Mouse (Mus musculus) regulatory T cell (primary cell): ENCODE results near the gene Scmh1.

Experiments used
- in situ Hi-C: fragments of 300-600 bp; cut with MboI, MseI; formaldehyde crosslinking; loops from one replicate; pipeline ENCODE4 v1.15.1; 2025; ENCODE audit warnings: high pct_unique_total_duplicates

Gene Scmh1

DNA sequence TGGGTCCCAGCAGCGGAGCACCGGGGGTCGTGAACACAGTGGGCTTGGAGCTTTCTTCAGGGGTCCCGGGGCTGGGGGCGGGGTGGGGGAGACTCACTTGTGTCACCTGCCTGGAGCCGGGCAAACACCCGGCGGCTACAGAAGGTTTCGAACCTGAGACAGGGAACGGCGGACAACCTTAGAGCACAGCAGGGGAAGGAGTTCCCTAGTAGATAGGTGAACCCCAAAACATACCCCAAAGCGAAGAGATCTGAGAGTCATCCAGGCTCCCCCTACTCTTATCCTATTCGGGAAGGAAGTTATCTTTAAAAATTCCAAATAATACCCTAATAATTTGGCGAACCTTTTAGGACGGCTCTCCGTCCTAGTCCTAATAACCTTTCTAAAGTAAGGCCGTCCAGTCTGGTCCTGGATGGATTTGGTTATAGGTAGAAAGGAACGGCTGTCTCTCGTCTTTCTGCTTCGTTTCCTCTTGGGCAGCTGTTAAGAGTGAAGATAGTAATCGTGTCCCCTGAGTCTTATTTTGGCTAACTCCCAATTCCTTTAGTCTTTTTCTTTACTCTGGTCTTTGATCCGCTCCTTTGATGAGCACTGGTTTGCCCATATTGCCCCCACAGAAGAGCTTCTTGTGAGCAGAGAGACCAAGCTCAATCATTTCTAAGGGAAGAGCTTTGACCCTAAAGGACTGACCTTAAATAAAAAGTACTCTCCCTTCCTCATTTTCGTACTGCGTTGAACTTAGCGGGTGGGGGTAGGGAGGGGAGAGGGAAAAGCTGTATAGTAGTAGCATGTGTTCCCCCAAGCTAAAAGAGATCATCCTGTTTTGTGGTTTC lies 941 bp downstream of the Scmh1 start:
- in situ Hi-C loops = no loop called here

GRCm38 (mm10) chr4:120406639-120407273 lies 1.7 kb downstream of the Scmh1 start:
- in situ Hi-C loops = no loop called here

DNA sequence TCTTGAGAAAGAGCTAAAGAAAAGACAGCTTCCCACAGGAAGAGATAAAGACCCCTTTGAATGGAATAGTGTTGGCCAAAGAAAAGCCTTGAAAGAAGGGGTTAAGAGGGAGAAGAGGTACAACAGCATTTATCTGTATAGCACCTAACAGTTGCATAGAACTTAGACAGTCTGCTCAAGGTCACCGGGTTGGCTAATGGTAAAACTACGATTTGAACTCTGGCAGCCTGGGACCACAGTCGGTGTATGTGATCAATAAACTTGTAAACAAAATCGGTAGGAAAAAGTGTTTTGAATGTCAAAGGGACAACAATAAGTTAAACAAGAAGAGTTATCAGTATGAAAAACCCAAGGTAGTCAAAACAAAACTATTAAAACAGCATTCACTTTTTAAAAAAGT lies 13.0 kb downstream of the Scmh1 start:
- in situ Hi-C loops = no loop called here

GRCm38 (mm10) chr4:120420193-120420592 lies 15.1 kb downstream of the Scmh1 start:
- in situ Hi-C loops = no loop called here

GRCm38 (mm10) chr4:120420685-120421084 lies 15.6 kb downstream of the Scmh1 start:
- in situ Hi-C loops = no loop called here

DNA sequence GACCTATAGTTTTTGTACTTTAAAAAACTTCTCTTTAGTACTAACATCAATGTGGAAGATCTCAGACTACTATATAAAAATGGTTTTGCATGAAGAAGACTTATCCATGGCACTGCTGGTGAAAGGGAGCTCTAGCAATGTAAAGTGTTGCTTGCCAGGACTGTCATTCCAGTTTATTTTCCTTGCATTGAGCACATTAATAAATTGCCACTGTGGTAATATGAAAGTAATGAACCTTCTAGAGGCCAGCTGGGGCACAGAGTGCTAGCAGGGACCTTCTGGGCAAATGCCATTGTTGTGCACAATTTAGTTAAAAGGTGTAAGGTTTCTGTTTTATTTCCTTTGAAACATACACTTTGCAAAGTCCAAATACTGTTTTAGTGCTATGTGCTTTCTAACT lies 25.5 kb downstream of the Scmh1 start:
- in situ Hi-C loops = no loop called here

DNA sequence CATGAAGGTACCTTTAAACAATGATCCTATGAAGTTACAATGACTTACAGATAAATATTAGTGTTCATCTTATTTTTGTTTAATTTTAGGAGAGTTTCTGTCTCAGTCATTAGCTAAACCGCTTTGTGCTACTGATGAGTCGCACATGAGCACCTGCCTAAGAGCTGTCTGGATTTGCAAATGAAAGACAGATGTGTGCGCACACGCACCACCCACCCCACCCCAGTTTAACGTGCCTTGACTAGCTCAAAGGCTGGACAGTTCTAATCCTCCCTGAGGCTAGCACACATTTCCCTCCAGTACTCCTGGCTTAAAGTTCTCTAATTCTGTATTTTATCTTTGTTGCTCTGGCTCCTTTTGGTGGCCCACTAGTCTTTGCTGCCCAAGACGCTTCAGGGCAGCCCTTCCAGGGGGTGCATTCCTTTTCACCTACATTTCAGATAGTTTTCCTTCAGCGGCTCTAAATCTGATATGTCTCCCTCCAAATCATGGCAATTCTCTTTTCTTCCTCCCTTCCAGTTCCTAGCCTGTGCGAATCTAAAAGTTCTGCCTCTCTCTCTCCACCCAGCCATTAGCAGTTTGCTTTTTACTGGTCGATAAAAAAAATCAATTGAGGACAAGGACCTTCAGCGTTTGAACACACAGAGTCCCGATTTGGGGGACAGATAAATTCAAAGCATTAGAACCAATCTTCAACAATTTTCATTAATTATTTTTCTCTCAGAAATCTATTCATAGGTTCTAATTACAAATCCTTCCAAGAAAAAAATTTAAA lies 27.7 kb downstream of the Scmh1 start:
- in situ Hi-C loops = no loop called here

- in situ Hi-C loops = no loop called here
Observed at GRCm38 (mm10) chr4:120461741-120462140, 56.7 kb downstream of the Scmh1 start.

DNA sequence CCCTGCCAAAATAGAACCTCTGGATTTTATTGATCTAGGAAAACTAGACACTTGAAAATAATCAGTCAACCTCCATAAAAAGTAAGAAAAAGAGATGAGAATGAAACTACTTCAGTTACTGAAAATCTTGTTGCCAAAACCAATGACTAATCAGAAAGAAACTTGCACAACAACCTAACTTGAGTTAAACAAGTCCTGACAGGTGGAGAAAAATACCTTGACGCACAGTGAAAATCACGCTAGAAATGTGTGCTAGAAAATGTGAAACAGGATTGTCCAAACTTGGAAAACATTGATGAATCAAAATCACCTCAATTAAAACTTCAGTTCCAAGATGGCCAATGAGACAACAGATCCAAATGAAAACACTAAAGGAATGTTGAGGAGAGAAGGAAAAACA lies 67.9 kb downstream of the Scmh1 start:
- in situ Hi-C loops = no loop called here

DNA sequence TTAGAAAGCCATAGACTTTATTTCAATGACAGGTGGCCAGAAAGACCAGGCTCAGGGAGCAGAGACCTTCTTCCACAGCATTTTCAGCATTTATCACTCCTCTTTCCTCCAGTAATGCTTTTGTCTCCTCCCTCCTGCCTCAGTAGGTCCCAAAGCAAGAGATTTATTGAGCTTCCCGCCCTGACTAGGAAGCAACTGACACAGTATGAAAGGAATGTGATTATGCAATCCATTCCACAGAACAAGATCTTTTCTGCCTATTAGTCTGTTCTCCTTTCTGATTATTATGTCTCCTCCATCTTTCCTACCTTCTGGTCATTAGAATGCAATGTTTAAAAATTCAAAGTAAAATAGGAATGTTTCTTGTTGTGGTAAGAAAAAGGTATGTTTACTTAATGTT lies 82.6 kb downstream of the Scmh1 start:
- in situ Hi-C loops = no loop called here

- in situ Hi-C loops = loop anchor here (10.0 kb wide), 1 partner anchor 492 kb away; no protein-coding TSS in a partner anchor
Observed at GRCm38 (mm10) chr4:120506955-120507354, 101.9 kb downstream of the Scmh1 start.

GRCm38 (mm10) chr4:120511203-120511602 lies 106.1 kb downstream of the Scmh1 start:
- in situ Hi-C loops = no loop called here

DNA sequence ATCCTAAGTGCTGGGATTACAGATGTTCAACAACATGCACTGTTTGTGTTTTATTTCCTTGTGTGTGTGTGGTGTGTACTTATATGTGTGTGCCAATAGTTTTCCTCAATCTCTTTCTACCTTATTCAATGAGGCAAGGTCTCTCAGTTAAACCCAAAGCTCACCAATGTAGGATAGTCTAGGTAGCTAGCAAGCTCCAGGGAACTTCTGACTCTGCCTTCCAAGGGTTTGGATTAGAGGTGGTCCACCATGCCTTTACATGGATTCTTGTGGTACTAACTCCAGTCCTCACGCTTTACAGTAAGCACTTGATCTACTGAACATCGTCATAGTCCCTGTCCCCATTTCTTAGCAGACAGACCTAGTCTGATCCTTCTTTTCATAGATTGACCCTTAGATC lies 109.3 kb downstream of the Scmh1 start:
- in situ Hi-C loops = no loop called here

DNA sequence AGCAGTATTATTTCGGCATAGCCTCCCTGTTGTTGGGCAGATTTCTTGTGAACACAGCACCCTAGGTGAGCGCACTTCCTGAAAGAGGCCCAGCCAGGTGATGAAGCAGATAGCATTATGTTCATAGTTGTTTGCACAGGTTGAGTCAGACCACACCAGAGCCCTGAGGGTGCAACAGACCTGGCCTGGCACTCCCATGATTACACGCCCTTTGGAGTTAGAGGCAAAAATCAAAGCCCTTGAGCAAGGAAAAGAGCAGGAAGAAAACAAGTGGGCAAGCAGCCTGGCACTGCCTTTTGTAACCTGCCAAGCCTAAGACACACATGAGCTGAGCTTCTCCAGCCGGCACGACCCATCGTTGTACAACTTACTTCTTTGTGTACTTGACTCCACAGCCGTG lies 111.4 kb downstream of the Scmh1 start:
- in situ Hi-C loops = no loop called here

DNA sequence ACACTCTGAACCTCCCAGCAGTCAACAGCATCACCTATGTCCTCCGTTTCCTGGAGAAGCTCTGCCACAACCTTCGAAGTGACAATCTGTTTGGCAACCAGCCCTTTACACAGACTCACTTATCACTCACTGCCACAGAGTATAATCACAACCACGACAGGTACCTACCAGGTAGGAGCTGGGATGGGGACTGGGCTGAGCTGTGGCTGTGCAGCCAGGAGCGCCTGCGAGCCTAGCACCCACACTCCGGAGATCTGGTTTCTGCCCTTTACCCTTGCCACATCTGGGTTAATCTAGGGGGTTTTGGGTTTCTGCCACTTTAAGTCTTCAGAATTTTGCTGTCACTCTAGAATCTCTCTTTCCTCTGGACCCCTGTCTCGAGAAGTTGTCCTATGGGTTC lies 111.8 kb downstream of the Scmh1 start:
- in situ Hi-C loops = no loop called here

- in situ Hi-C loops = no loop called here
Observed at GRCm38 (mm10) chr4:120517335-120517734, 112.3 kb downstream of the Scmh1 start.

DNA sequence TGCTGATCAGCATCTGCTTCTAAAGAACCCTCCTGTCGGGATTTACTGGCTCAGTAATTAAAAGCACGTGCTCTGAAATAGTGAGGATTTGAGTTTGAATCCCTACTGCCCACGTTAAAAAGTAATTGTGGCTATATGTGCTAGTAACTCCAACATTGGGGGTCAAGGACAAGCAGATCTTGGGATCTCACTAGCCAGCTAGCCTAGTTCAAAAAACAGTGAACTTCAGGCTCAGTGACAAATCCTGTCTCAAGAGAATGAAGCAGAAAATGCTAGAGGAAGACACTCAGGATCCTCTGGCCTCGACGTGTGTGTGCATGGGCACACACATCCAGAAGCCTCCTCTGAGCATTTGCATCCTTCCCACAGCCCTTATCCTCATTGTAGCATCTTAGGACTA lies 116.7 kb downstream of the Scmh1 start:
- in situ Hi-C loops = no loop called here

DNA sequence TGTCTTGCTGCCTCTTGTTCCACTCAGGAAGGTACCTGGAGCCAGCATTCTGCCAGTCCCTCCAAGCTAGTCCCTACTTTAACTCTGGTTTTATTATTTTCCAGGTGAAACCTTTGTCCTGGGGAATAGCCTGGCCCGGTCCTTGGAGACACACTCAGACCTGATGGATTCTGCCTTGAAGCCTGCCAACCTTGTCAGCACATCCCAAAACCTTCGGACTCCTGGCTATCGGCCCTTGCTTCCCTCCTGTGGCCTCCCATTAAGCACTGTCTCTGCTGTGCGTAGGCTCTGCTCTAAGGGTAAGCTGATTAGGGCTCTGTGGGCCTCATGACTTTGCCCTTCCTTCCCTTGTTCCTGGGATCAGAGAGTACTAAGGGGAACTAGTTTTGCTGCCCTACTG lies 117.3 kb downstream of the Scmh1 start:
- in situ Hi-C loops = no loop called here

DNA sequence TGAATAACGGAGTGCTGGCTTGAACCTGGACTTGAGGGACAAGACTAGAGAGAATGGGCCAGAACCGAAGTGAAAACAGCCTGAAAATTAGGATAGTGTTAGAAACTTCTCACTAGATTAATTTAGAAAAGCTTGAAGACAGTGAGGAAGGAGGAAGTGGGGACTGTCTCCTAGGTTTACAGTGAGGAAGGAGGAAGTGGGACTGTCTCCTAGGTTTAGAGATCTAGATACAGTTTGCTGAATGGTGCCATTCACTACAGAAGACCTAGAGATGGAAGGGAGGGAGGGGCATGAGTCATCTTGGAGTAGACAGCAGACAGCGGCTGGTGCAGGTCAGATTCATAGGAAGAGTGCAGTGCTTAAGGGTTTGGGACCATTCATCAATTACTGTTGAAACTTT lies 118.0 kb downstream of the Scmh1 start:
- in situ Hi-C loops = no loop called here

- in situ Hi-C loops = no loop called here
Observed at GRCm38 (mm10) chr4:120528171-120528570, 123.1 kb downstream of the Scmh1 start.

DNA sequence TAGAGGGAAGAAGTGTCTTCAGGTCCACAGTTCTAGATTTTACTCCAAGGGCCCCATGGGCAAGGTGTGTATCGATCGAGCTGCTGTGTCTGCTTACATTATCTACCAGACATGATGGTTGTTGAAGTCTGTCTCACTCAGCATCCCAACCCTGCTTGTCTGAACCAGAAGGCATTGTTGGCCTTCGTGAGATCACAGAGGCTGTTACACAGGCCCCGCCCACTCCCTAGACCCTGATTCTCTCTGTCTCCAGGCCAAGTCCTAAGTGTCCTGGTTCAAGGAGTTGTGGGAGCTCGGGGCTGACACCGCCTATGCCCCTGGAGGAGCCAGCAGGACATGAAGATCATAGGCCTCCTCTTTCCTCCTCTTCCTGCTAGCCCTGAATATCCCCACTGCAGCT lies 126.9 kb downstream of the Scmh1 start, which contains the start of gene Slfnl1:
Gene Slfnl1, plus strand, starts transcription at position 246 of the 400 bp plus-strand sequence.
- in situ Hi-C loops = no loop called here

DNA sequence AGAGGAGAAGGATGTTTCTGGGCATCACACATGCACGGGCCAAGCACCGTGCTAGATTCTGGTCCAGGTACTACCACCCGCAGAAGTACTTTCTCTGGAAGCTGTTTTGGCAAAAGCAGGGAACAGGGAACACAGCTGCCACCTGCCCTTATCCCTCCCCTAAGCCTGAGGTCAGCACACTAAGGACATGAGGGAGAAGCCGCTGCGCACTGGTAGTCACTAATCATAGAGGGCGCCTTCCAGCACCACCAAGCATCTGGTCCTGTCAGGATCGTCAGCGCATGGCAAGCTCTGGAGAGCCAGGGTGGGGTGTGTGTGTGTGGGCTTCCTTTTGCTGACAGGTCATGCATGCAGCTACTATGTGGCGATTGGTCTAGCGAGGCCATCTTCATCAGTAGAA lies 133.6 kb downstream of the Scmh1 start:
- in situ Hi-C loops = no loop called here
